26 mouse cellular contexts compared by ENCODE assay signal in genomic region chr1:161390066-161390465, GRCm38 (mm10). TPM values are rescaled to one million over a fixed set of nuclear protein-coding genes. Genes with fewer than 3 reads are reported as not detected.
DNase-seq lines count a peak whose midpoint lies in the region; ATAC-seq and TF ChIP-seq lines count a peak whose summit lies in the region.
"Had no signal": no experiment of that assay in that cellular context is flagged by ENCODE, and none has a peak within 500 bp of the region (broad histone marks: within the 10 kb centered on the region; RNA-seq: fewer than 3 reads in every experiment).

No protein-coding gene starts in this region.

- 0 out of 2 replicates have a peak, but pooled peaks have one; percentile 11 for TF ChIP-seq CTCF in liver, postnatal 0 days (IDR thresholded peaks at IDR 0.05; ENCODE audit: low read depth)
- peak; percentile 23 for TF ChIP-seq CTCF in stomach, postnatal 0 days (IDR thresholded peaks at IDR 0.05; ENCODE audit: low read depth)

- DNase-seq in heart, adult 11 months = peak; percentile 15
- no peak for DNase-seq in heart, adult 8-10 months (ENCODE audit: low spot score)
- DNase-seq in liver, postnatal 0 days = no peak
- DNase-seq in MEL-GATA-1-ER (ENCODE audit: extremely low read depth, low read depth) = peak; percentile 36
- DNase-seq in stomach, postnatal 0 days (ENCODE audit: low spot score) = no peak
- DNase-seq in kidney, postnatal 14 days = no peak
- DNase-seq in urinary bladder, postnatal 14 days (ENCODE audit: low spot score) = no peak
- DNase-seq: adrenal gland, postnatal 36 days; cerebellum, adult 18-20 months; cerebellum, postnatal 25 days; embryo, embryonic 11 days; gastrocnemius, postnatal 10 days; kidney, adult 9 months; lung, postnatal 36 days; right cerebral cortex, postnatal 4 days; thymus, postnatal 14 days had no signal

- H3K27ac ChIP-seq in liver, postnatal 0 days (ENCODE audit: low read depth) = no peak overlapping the region
- H3K27ac ChIP-seq in liver, embryonic 12.5 days = no peak overlapping the region
- H3K27ac ChIP-seq in stomach, postnatal 0 days (replicated peaks) = no peak overlapping the region
- H3K27ac ChIP-seq: hindbrain, embryonic 10.5 days; limb, embryonic 12.5 days; liver, embryonic 15.5 days; midbrain, embryonic 10.5 days had no signal

- WGBS in liver, postnatal 0 days (ENCODE audit: insufficient replicate concordance) = 56% methylated on average over 2 of the region's 2 CpGs
- 41% methylated on average over 2 of the region's 2 CpGs for WGBS in liver, embryonic 12.5 days (ENCODE audit: insufficient replicate concordance)
- WGBS in stomach, postnatal 0 days = 70% methylated on average over 2 of the region's 2 CpGs

- no peak for TF ChIP-seq EP300 in liver, postnatal 0 days (IDR thresholded peaks at IDR 0.05; ENCODE audit: low read depth)
- no peak for TF ChIP-seq EP300 in stomach, postnatal 0 days (optimal IDR thresholded peaks at IDR 0.05)

- H3K36me3 ChIP-seq in liver, postnatal 0 days (replicated peaks; ENCODE audit: insufficient read depth, low read length) = no peaks in the 10 kb centered on the region
- H3K36me3 ChIP-seq in liver, embryonic 12.5 days = no peaks in the 10 kb centered on the region
- no peaks in the 10 kb centered on the region for H3K36me3 ChIP-seq in stomach, postnatal 0 days (ENCODE audit: control insufficient read depth, insufficient read depth, low read length)
- H3K36me3 ChIP-seq: hindbrain, embryonic 10.5 days; limb, embryonic 12.5 days; liver, embryonic 15.5 days; midbrain, embryonic 10.5 days had no signal

- no peaks in the 10 kb centered on the region for H3K27me3 ChIP-seq in liver, postnatal 0 days (ENCODE audit: insufficient read depth, low read length)
- no peaks in the 10 kb centered on the region for H3K27me3 ChIP-seq in liver, embryonic 12.5 days (replicated peaks)
- no peaks in the 10 kb centered on the region for H3K27me3 ChIP-seq in stomach, postnatal 0 days (ENCODE audit: control insufficient read depth, insufficient read depth, low read length)
- H3K27me3 ChIP-seq: limb, embryonic 12.5 days; liver, embryonic 15.5 days had no signal

- ATAC-seq in liver, postnatal 0 days = no peak
- ATAC-seq in liver, embryonic 12.5 days = no peak
- ATAC-seq in stomach, postnatal 0 days (ENCODE audit: low FRiP score, low TSS enrichment) = no peak

- no peak overlapping the region for H3K4me2 ChIP-seq in liver, postnatal 0 days (ENCODE audit: low read depth, low read length)
- no peak overlapping the region for H3K4me2 ChIP-seq in liver, embryonic 12.5 days
- no peak overlapping the region for H3K4me2 ChIP-seq in stomach, postnatal 0 days (replicated peaks; ENCODE audit: low read depth)
- H3K4me2 ChIP-seq: limb, embryonic 12.5 days; liver, embryonic 15.5 days had no signal

- no peak overlapping the region for H3K9ac ChIP-seq in liver, postnatal 0 days (replicated peaks)
- no peak overlapping the region for H3K9ac ChIP-seq in liver, embryonic 12.5 days
- H3K9ac ChIP-seq in stomach, postnatal 0 days (ENCODE audit: low read length) = no peak overlapping the region
- H3K9ac ChIP-seq: limb, embryonic 12.5 days; liver, embryonic 15.5 days had no signal

- H3K4me1 ChIP-seq in liver, postnatal 0 days (ENCODE audit: insufficient read depth) = no peaks in the 10 kb centered on the region
- H3K4me1 ChIP-seq in liver, embryonic 12.5 days = no peaks in the 10 kb centered on the region
- no peaks in the 10 kb centered on the region for H3K4me1 ChIP-seq in stomach, postnatal 0 days (replicated peaks; ENCODE audit: control insufficient read depth, insufficient read depth)
- H3K4me1 ChIP-seq: hindbrain, embryonic 10.5 days; limb, embryonic 12.5 days; liver, embryonic 15.5 days; midbrain, embryonic 10.5 days had no signal

- H3K9me3 ChIP-seq in liver, postnatal 0 days (ENCODE audit: low read length) = no peaks in the 10 kb centered on the region
- no peaks in the 10 kb centered on the region for H3K9me3 ChIP-seq in liver, embryonic 12.5 days (replicated peaks)
- H3K9me3 ChIP-seq in stomach, postnatal 0 days (ENCODE audit: control insufficient read depth, low read length) = no peaks in the 10 kb centered on the region
- H3K9me3 ChIP-seq: hindbrain, embryonic 10.5 days; limb, embryonic 12.5 days; liver, embryonic 15.5 days; midbrain, embryonic 10.5 days had no signal

- H3K4me3 ChIP-seq in liver, postnatal 0 days (ENCODE audit: low read depth, low read length) = no peak overlapping the region
- H3K4me3 ChIP-seq in liver, embryonic 12.5 days = no peak overlapping the region
- no peak overlapping the region for H3K4me3 ChIP-seq in stomach, postnatal 0 days (ENCODE audit: low read depth, low read length)
- H3K4me3 ChIP-seq: hindbrain, embryonic 10.5 days; limb, embryonic 12.5 days; liver, embryonic 15.5 days; midbrain, embryonic 10.5 days had no signal

RNA-seq across cellular contexts. Expression of gene Tnfsf4, which starts 5.1 kb away (rescaled TPM):
- total RNA-seq in heart, adult 8-10 months (2022) = not detected
- polyA plus RNA-seq in liver, postnatal 0 days (2015; fragmentation: Nextera tagmentation; extraction: Ambion mirVana) = not detected in 2 replicates
- not detected in 2 replicates for polyA plus RNA-seq in liver, embryonic 12.5 days (2016; fragmentation: Nextera tagmentation; extraction: Ambion mirVana)
- 0.05 and 0.24 TPM in 2 replicates for polyA plus RNA-seq in stomach, postnatal 0 days (2015; fragmentation: Nextera tagmentation; extraction: Ambion mirVana)
- total RNA-seq: adrenal gland, postnatal 36 days; gastrocnemius, postnatal 10 days; layer of hippocampus, postnatal 25 days; left cerebral cortex, postnatal 10 days; midbrain, postnatal 0 days had no signal
- polyA plus RNA-seq: hindbrain, embryonic 10.5 days; large intestine, adult 2 months; limb, embryonic 12.5 days; liver, embryonic 15.5 days; midbrain, postnatal 0 days; testis, adult 2 months had no signal

Comparison
In these comparisons a context has a peak if more than half of its experiments do, and no peak if none do; other contexts are left out.
1. DNase-seq: peak in heart, adult 11 months (single experiment) and MEL-GATA-1-ER (single experiment); none in heart, adult 8-10 months (single experiment), liver, postnatal 0 days (single experiment), stomach, postnatal 0 days (single experiment), kidney, postnatal 14 days (single experiment) and urinary bladder, postnatal 14 days (single experiment).